8 mouse cellular contexts compared by ENCODE assay signal in genomic region chr7:44641887-44642286, GRCm38 (mm10). TPM values are rescaled to one million over a fixed set of nuclear protein-coding genes. Genes with fewer than 3 reads are reported as not detected.
DNase-seq lines count a peak whose midpoint lies in the region; ATAC-seq and TF ChIP-seq lines count a peak whose summit lies in the region.
"Had no signal": no experiment of that assay in that cellular context is flagged by ENCODE, and none has a peak within 500 bp of the region (broad histone marks: within the 10 kb centered on the region; RNA-seq: fewer than 3 reads in every experiment).

No protein-coding gene starts in this region.

- H3K27ac ChIP-seq in kidney, postnatal 0 days: no peak overlapping the region
- H3K27ac ChIP-seq in kidney, embryonic 14.5 days (ENCODE audit: low read depth, low read length): no peak overlapping the region
- H3K27ac ChIP-seq: limb, embryonic 13.5 days had no signal

- no peaks in the 10 kb centered on the region for H3K4me1 ChIP-seq in kidney, postnatal 0 days (replicated peaks; ENCODE audit: insufficient read depth, low read length)
- no peaks in the 10 kb centered on the region for H3K4me1 ChIP-seq in kidney, embryonic 14.5 days (ENCODE audit: control insufficient read depth, insufficient read depth, low read length)
- H3K4me1 ChIP-seq: limb, embryonic 13.5 days had no signal

- H3K4me2 ChIP-seq in kidney, postnatal 0 days (ENCODE audit: low read length): no peak overlapping the region
- no peak overlapping the region for H3K4me2 ChIP-seq in kidney, embryonic 14.5 days (replicated peaks; ENCODE audit: low read depth, low read length)
- H3K4me2 ChIP-seq: limb, embryonic 13.5 days had no signal

- no peaks in the 10 kb centered on the region for H3K36me3 ChIP-seq in kidney, postnatal 0 days (ENCODE audit: insufficient read depth, low read length)
- H3K36me3 ChIP-seq in kidney, embryonic 14.5 days (ENCODE audit: control insufficient read depth, insufficient read depth, low read length): no peaks in the 10 kb centered on the region
- H3K36me3 ChIP-seq: limb, embryonic 13.5 days had no signal

- peaks cover 26% of the 10 kb centered on the region for H3K27me3 ChIP-seq in kidney, postnatal 0 days (ENCODE audit: insufficient read depth, low read length)
- peaks cover 54% of the 10 kb centered on the region for H3K27me3 ChIP-seq in kidney, embryonic 14.5 days (ENCODE audit: control insufficient read depth, insufficient read depth, low read length)

- no peaks in the 10 kb centered on the region for H3K9me3 ChIP-seq in kidney, postnatal 0 days (replicated peaks; ENCODE audit: low read length)
- H3K9me3 ChIP-seq in kidney, embryonic 14.5 days (ENCODE audit: control insufficient read depth, low read length): no peaks in the 10 kb centered on the region
- H3K9me3 ChIP-seq: limb, embryonic 13.5 days had no signal

- no peak overlapping the region for H3K9ac ChIP-seq in kidney, postnatal 0 days (ENCODE audit: low read depth, low read length)
- no peak overlapping the region for H3K9ac ChIP-seq in kidney, embryonic 14.5 days (ENCODE audit: low read depth, low read length)
- H3K9ac ChIP-seq: limb, embryonic 13.5 days had no signal

- WGBS in kidney, postnatal 0 days: 29% methylated on average over 8 of the region's 8 CpGs
- 35% methylated on average over 8 of the region's 8 CpGs for WGBS in kidney, embryonic 14.5 days

- H3K4me3 ChIP-seq in kidney, postnatal 0 days (replicated peaks; ENCODE audit: low read depth, low read length): no peak overlapping the region
- H3K4me3 ChIP-seq in kidney, embryonic 14.5 days (ENCODE audit: low read length): no peak overlapping the region
- H3K4me3 ChIP-seq: limb, embryonic 13.5 days had no signal

- peak; percentile 6 for DNase-seq in kidney, postnatal 0 days (ENCODE audit: low spot score)
- DNase-seq in CD4-positive helper T cell, adult 2 months (ENCODE audit: low read depth, low spot score): peak; percentile 17
- peak; percentile 70 for DNase-seq in ZHBTc4 (ENCODE audit: low read depth, low spot score)
- DNase-seq in right cerebral cortex, postnatal 4 days: peak; percentile 53

- ATAC-seq in kidney, postnatal 0 days (replicated peaks; ENCODE audit: low FRiP score, low read depth): no peak
- ATAC-seq in kidney, embryonic 14.5 days (ENCODE audit: low FRiP score, low TSS enrichment): no peak
- ATAC-seq in erythroblast, adult 5-6 weeks (replicated peaks; ENCODE audit: low FRiP score, poor library complexity, severe bottlenecking): peak; percentile 67; the same call in 1 of the 2 replicates
- no peak for ATAC-seq in megakaryocyte-erythroid progenitor cell, adult 5-6 weeks (replicated peaks; ENCODE audit: low FRiP score, low TSS enrichment, poor library complexity, severe bottlenecking)

- peak; percentile 53 for TF ChIP-seq CTCF in kidney, postnatal 0 days (IDR thresholded peaks at IDR 0.05; ENCODE audit: low read depth)

RNA-seq across cellular contexts. Expression of gene Myh14, which starts 28.8 kb away (rescaled TPM):
- 2.5 and 3.6 TPM in 2 replicates for polyA plus RNA-seq in kidney, postnatal 0 days (2015; fragmentation: Nextera tagmentation; extraction: Ambion mirVana)
- 1.3 and 1.8 TPM in 2 replicates for polyA plus RNA-seq in kidney, embryonic 14.5 days (2014; fragmentation: Nextera tagmentation; extraction: Ambion mirVana)
- total RNA-seq in erythroblast, adult 5-6 weeks (2015; ENCODE audit: low replicate concordance): not detected in 2 replicates
- total RNA-seq in erythroblast, adult 5-6 weeks (2017; ENCODE audit: low replicate concordance): not detected in 2 replicates
- total RNA-seq in megakaryocyte-erythroid progenitor cell, adult 5-6 weeks (2014; fragmentation: Nextera tagmentation): not detected in 2 replicates
- not detected in 2 replicates for total RNA-seq in megakaryocyte-erythroid progenitor cell, adult 5-6 weeks (2017)

RNA-seq across cellular contexts. Expression of gene Kcnc3, which starts 51.4 kb away (rescaled TPM):
- polyA plus RNA-seq in kidney, postnatal 0 days (2015; fragmentation: Nextera tagmentation; extraction: Ambion mirVana): 0.26 and 0.30 TPM in 2 replicates
- polyA plus RNA-seq in kidney, embryonic 14.5 days (2014; fragmentation: Nextera tagmentation; extraction: Ambion mirVana): 0.18 and 0.26 TPM in 2 replicates
- not detected in 2 replicates for total RNA-seq in erythroblast, adult 5-6 weeks (2015; ENCODE audit: low replicate concordance)
- total RNA-seq in erythroblast, adult 5-6 weeks (2017; ENCODE audit: low replicate concordance): 0.42 TPM in 1 of 2 replicates, not detected in the other
- 1.9 and 7.9 TPM in 2 replicates for total RNA-seq in megakaryocyte-erythroid progenitor cell, adult 5-6 weeks (2014; fragmentation: Nextera tagmentation)
- 0.11 TPM in 1 of 2 replicates, not detected in the other for total RNA-seq in megakaryocyte-erythroid progenitor cell, adult 5-6 weeks (2017)

Comparison
In these comparisons a context has a peak if more than half of its experiments do, and no peak if none do; other contexts are left out.
1. DNase-seq: peak in every context shown above with its lines; median percentile 70 in ZHBTc4; 53 in right cerebral cortex, postnatal 4 days; 17 in CD4-positive helper T cell, adult 2 months; 6 in kidney, postnatal 0 days.